Mouse (Mus musculus): ENCODE measurements around the gene Fyn. TPM values are rescaled to one million over a fixed set of nuclear protein-coding genes. Genes with fewer than 3 reads are reported as not detected.

The Fyn gene
- total RNA-seq, 2 experiments from 2014 or later, result 13.3 to 17.8 TPM

GRCm38 (mm10) chr10:39376676-39377075 is 8.0 kb downstream of the Fyn start:
- intact Hi-C loops (cut with DNase I; ENCODE audit: low total_unique reads), result no loop called here
- no peak for DNase-seq

DNA sequence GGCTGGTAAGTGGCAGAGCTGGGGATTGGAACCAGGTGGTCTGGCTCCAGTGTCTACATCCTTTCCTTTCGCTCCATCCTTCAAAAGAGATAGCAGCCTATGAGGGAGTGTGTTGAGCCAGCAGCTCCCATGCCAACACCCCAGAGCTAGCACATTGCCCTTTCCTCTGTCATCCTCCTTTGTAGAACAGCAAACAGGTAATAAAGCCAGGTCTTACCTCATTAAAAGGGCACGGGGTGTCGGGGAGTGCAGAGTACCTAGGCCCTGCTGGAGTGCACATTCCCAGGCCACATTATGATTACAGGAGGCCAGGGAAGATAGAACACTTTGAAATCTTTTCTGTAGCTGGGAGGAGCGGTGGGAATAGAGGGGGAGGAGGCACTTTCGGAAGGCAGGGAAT is 8.6 kb downstream of the Fyn start:
- no peak for DNase-seq
- intact Hi-C loops (cut with DNase I; ENCODE audit: low total_unique reads), result no loop called here

DNA sequence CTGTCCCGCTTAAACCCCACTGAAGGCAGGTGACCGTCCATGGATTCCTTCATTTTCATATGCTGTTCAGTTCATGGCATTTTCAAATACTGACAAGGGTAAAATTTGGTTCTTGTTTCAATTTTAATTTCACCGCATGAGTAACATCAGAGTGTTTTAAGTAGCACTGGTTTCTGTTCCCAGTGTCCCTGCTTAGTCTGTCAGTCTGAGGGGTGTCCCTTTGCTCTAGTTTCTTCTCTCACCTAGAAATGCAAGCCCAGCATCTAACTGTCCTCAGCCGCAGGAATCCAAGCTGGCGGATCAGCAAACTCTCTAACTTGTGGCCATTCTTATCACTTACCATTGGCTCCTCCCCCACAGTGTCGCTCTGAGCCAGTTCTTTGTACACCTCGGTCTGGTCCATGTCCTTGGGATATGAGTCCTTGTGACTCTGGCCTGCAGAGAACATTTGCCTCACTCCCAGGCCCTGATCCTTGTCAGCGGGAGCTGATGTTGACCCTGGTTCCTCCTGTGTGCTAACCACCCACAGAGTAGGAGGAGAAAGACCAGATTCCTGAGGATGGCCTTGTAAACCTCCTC is 9.5 kb downstream of the Fyn start:
- intact Hi-C loops (cut with DNase I; ENCODE audit: low total_unique reads), result no loop called here
- DNase-seq, result no peak

DNA sequence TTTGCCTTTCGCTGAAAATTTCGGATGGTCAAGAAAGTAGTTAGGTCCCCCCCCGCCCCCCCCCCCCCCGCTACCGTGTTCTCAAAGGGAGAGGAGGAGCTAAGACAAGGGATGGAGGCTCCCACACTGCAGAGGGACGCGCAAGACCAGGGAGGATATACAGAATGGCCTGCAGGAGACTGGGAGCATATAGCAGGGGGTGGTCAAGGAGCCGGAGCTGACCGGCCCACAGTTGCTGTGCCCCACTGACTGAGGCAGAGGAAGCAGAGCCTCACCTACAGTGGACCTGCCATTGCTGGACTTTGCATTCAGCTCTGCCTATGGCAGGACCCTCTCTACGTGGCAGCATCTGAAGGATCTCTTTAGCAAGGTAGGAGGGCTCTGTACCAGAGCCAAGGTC is 10.6 kb downstream of the Fyn start:
- DNase-seq, result no peak
- intact Hi-C loops (cut with DNase I; ENCODE audit: low total_unique reads), result no loop called here

DNA sequence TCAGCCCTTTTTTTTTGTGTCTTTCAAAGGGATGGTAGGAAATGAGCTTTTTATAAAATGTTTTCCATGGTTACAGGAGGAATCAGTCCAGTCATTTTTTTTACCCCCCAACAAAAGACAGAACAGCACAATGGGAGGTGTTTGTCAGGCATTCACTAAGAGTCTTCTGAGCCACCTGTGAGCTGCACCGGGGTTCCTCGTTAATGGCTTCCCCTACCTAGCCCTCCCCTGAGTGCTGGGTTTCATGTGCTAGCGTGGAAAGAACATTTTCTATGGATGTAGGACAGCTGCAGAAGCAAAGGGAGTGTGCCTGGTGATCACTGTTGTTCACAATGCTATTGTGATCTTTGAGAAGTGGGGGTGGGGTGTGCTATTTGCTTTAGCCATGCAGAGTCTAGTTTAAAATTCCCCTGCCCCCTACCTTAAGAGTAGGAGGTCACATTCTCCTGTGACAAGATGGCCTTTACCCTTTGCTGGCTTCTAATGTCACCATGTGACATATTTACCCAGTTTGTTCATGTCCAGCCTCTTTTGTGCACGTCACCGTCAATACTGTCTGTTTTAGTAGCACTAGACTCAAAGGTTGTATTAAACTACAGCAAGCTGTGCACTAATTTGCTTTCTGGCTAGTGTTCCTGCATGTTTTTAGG is 11.2 kb downstream of the Fyn start:
- no peak for DNase-seq
- intact Hi-C loops (cut with DNase I; ENCODE audit: low total_unique reads), result no loop called here

- intact Hi-C loops (cut with DNase I; ENCODE audit: low total_unique reads), result no loop called here
- no peak for DNase-seq
Observed at GRCm38 (mm10) chr10:39385259-39385658, 16.6 kb downstream of the Fyn start.

- DNase-seq, result no peak
- intact Hi-C loops (cut with DNase I; ENCODE audit: low total_unique reads), result no loop called here
Observed at GRCm38 (mm10) chr10:39386203-39386602, 17.5 kb downstream of the Fyn start.

DNA sequence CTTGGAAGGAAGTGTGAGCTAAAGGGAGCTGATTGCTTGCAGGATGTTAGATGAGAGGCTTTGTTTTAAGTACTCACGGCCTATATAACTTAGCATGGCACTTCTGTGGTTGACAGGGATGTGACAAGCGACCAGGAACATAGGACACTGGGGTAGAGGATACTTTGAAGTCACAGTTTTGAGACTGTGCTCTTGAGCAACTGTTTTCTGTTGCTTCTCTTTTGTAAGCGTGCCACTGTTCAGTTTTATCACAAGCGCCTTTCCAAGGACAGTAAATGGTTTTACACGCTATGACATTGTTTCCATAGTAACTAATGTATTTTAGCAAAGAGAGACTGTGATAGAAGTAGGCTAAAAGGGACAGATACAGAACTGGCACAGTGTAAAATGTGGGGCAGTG is 18.4 kb downstream of the Fyn start:
- intact Hi-C loops (cut with DNase I; ENCODE audit: low total_unique reads), result no loop called here
- no peak for DNase-seq

DNA sequence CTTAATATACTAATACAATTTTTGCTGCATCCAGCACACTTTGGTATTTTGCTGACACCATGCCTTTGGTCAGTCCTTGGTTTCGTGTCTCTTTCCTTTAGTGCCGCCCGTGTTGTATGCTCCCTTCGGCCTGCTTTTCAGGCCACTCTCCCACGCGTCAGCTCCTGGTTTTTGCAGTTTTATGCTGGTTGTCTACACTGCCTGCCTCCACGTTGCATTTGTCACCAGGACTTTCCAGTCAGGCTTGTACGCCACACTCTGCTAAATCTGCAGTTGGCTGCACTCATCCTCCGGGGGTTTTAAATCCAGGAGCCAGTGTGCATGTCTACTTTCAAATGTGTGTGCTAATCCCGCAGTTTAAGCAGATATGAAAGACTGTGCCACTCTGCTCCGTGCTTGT is 18.9 kb downstream of the Fyn start:
- intact Hi-C loops (cut with DNase I; ENCODE audit: low total_unique reads), result no loop called here

DNA sequence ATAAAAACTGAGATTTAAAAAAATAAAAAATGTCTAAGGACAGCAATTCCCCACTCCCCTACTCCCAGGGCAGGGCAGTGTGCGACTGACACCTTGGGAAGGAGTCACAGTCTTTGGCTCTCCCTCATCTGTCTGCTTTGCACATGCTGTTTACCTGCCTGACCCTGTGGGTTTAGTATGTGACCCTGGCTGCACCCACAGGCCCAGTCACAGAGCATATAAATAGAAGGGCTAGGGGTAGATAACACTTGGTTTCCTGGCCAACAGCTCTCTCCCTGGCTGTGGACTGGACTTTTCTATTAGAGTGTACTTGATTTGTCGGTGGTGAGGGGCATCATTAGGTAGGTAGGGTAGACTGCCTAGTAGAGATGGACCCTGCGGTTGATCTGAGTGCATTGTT is 19.5 kb downstream of the Fyn start:
- no peak for DNase-seq

More for the DNA sequence above, 18.9 kb downstream of the Fyn start:
- no peak for DNase-seq

GRCm38 (mm10) chr10:39389451-39389891 is 20.8 kb downstream of the Fyn start:
- DNase-seq, result no peak
- intact Hi-C loops (cut with DNase I; ENCODE audit: low total_unique reads), result no loop called here

More for the DNA sequence above, 19.5 kb downstream of the Fyn start:
- intact Hi-C loops (cut with DNase I; ENCODE audit: low total_unique reads), result no loop called here

DNA sequence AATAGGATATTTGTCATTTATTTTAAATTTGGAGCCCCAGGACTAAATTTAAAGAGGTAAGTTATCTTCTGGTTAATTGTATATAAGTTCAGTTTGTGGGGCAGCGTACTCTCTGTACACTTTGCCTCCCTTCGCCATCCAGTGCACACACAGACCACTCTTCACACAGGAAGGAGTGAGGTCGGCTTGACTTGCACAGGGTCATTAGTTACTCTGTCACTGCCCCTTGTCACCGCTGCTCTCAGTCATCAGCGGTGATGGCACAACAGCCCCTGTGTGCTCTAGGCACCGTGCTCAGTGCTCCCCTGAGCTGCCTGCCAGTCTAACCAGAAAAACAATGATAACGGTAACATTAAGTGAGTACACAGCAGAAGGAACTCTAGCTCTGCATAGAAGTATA is 21.9 kb downstream of the Fyn start:
- DNase-seq, result no peak
- intact Hi-C loops (cut with DNase I; ENCODE audit: low total_unique reads), result no loop called here

DNA sequence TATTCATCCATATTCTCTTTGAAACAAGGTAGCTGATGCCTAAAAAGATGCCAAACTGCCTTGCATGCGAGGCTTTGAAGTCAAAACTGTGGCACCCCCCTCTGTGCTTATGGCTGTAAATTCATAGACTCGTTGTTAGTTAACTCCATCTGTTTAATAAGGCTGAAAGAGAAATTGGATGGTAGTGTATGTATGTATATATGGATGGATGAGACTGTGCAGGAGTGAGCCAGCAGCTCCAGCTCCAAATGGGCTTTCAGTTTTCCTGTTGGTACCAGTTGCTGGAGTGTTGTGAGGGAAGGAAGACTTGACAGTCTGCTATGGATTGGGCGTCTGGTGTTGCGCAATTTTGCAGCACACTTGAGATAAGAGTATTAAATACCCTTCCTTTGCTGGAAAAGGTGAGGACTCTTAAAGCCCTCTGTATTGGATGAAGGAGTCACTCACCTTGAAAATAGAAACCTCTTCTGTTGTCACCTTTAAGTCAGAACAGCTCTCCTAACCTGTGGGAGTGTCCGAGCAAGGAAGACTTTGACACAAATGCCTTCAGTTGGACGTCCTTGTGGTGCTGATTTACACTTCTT is 24.3 kb downstream of the Fyn start:
- DNase-seq, result no peak
- intact Hi-C loops (cut with DNase I; ENCODE audit: low total_unique reads), result no loop called here

DNA sequence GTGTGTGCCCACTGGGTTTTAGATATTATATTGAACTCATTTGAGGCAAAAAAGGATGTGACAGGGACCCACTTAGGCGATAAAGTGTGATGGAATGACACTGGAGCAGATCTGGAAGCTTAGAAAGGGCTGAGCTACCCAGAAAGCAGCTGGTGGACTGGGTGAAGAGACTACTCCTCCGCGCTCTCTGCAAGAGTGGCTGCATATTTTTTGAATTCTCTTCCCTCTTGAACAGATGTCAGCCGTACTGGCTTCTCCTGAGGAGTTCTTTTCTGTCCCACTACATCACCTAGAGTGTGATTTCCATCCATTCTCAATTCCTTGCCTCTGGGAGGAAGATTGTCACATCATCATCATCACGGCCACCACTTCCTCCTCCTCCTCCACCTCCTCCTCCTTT is 26.9 kb downstream of the Fyn start:
- intact Hi-C loops (cut with DNase I; ENCODE audit: low total_unique reads), result no loop called here
- DNase-seq, result no peak

DNA sequence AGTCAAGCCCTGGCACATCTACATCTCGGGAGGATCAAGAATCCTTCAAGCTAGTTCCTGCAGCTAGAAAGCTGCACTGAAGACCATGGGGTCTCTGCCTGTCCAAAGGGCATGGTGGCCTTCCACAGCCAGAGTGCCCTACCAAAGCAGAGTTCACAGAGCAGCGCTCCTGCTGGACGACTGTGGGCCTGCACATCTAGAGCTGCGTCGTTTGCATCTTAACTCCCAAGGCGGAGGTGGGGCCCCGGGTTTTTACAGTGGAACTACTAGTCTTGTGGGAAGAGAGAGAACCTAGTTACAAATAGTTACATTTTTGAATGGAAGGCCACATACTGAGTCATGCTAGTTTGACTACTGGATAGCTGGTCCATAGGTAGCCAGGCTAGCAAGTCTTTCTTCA is 30.3 kb downstream of the Fyn start:
- intact Hi-C loops (cut with DNase I; ENCODE audit: low total_unique reads), result no loop called here
- no peak for DNase-seq

- intact Hi-C loops (cut with DNase I; ENCODE audit: low total_unique reads), result no loop called here
- no peak for DNase-seq
Observed at GRCm38 (mm10) chr10:39400155-39400554, 31.5 kb downstream of the Fyn start.

DNA sequence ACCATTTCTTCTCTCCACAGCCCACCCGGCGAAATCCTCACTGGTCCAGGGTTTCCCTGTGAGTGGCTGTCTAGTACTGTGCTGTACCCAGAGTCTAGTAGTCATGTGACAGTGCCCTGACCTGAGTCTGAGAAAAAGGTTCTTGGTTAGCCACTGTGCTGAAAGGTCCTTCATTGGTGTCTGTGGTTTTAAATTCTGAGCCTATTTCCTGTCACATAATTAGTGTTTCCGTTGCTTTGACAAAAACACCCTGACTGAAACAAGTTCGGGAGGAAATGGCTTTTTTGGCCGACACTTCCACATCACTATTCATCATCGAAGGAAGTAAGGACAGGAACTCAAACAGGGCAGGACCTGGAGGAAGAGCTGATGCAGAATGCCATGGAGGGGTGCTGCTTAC is 33.8 kb downstream of the Fyn start:
- DNase-seq, result no peak
- intact Hi-C loops (cut with DNase I; ENCODE audit: low total_unique reads), result no loop called here

DNA sequence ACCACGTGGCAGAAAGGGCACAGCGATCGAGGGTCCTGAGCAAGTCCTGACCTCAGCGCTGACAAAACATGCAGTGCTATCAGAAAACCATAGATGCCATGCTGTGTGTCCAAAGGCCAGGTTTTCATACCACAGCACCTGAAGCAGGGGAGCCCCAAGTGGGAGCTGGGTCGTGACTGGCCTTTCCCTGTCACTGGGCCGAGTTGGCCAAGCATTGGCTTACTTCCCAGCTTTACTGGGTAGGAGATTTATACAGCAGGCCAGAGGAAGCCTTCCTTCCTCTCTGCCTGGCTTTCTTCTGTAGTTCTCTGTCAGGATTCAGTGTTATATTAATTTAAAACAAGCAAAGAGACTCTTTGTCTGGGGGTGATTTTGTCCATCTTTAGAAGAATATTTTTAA is 35.1 kb downstream of the Fyn start:
- intact Hi-C loops (cut with DNase I; ENCODE audit: low total_unique reads), result no loop called here
- DNase-seq, result no peak

GRCm38 (mm10) chr10:39404175-39404574 is 35.5 kb downstream of the Fyn start:
- intact Hi-C loops (cut with DNase I; ENCODE audit: low total_unique reads), result no loop called here
- DNase-seq, result no peak

DNA sequence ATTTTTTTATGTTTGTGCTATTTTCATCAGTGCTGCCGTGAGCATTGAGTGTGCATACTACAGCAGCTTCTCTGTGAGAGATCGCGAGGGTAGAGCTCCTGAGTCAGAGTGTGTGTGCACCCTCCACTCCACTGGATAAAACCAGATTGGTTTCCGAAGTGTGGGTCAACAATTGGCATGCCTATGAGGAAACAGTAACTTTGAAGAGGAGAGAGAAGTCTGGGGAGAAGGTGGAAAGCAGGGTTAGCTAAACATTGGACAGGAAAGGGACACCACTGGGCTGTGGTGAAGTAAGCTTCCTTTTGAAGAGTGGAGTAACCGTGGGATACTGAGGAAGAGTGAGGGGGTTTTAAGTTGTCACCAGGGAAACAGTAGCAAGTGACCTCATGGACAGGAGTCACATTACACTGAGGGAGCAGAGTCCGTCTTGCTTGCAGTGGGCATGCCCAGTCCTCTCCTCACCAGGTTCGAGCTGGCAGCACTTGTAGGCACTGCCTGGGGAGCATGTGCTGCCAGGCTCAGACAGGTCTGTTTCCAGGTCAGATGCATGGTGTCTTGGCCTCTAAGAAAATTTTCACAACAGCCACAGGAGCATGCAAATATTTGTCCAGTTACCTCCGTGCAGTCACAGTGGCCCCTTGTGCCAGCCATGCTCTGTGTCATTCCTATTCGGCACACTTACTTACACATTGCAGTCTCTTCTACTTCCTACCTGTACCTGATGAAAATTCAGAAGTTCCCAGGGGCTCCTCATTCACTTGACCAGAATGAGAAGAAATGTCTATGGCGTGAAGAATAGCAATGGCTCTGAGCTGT is 37.5 kb downstream of the Fyn start:
- no peak for DNase-seq
- intact Hi-C loops (cut with DNase I; ENCODE audit: low total_unique reads), result no loop called here

GRCm38 (mm10) chr10:39406798-39407189 is 38.1 kb downstream of the Fyn start:
- DNase-seq, result no peak
- intact Hi-C loops (cut with DNase I; ENCODE audit: low total_unique reads), result no loop called here
